Mouse (Mus musculus) heart, adult 2 months (tissue): ENCODE measurements around the gene Grid2.

Experiments
- CTCF ChIP-seq: fragments of 200-600 bp; IDR thresholded peaks from 2 replicates; pipeline ENCODE4 v1.8.1; 2022; ENCODE audit warnings: antibody characterized with exemption, mild to moderate bottlenecking, moderate library complexity
- EP300 ChIP-seq: fragments of 200-500 bp; IDR thresholded peaks from 2 replicates; pipeline ENCODE4 v1.6.1; 2011; ENCODE audit warnings: low read depth, low read length, control low read depth; ENCODE audit not compliant: insufficient read depth

DNA sequence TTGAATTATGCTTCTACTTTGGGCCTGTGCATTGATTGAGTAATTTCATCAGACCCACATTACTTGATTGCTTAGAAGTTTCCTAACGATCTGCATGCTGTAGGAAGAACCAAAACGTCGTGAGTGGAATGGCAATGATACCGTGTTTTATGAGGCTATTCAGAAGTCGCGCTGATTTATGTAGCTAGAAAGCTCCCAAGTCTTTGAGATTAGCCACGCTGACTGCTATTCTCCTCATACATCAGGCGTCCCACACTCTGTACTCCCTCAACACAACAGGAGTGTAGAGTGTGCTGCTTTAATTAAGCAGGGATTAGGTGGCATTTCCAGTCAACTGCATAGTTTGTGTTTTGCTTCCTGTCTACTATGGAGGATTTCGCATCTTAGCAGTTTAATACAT, 4.1 kb downstream of the Grid2 start:
- TF ChIP-seq CTCF: no peak
- TF ChIP-seq EP300: no peak
